Mouse (Mus musculus): ENCODE measurements around the gene Tmf1. TPM values are rescaled to one million over a fixed set of nuclear protein-coding genes. Genes with fewer than 3 reads are reported as not detected.

Gene Tmf1
- polyA plus RNA-seq (2014; fragmentation: Nextera tagmentation; extraction: Ambion mirVana): 37.5 and 42.7 TPM in 2 replicates

GRCm38 (mm10) chr6:97178491-97179366 is at the start of gene Tmf1:
Gene Tmf1, minus strand, starts transcription at chr6:97179122.
- H3K36me3 ChIP-seq (ENCODE audit: control insufficient read depth, insufficient read depth, low read length): peaks cover 20% of the 10 kb centered on the region
- H3K27ac ChIP-seq (replicated peaks; ENCODE audit: low read depth, low read length): peak within 1 kb of the TSS; percentile 89
- peak within 1 kb of the TSS; percentile 67 for H3K4me2 ChIP-seq (ENCODE audit: low read length)
- peak; percentile 98 for DNase-seq
- no peaks in the 10 kb centered on the region for H3K27me3 ChIP-seq (ENCODE audit: control insufficient read depth, insufficient read depth, low read length)
- H3K4me1 ChIP-seq (ENCODE audit: control insufficient read depth, insufficient read depth, low read length): peaks cover 12% of the 10 kb centered on the region
- peak within 1 kb of the TSS; percentile 96 for H3K4me3 ChIP-seq (replicated peaks; ENCODE audit: low read depth, low read length)
- no peaks in the 10 kb centered on the region for H3K9me3 ChIP-seq (ENCODE audit: control insufficient read depth, low read length)
- WGBS: under 1% methylated on average over 80 of the region's 80 CpGs
- ATAC-seq (ENCODE audit: low FRiP score, low TSS enrichment): peak; percentile 95
- peak within 1 kb of the TSS; percentile 93 for H3K9ac ChIP-seq (replicated peaks; ENCODE audit: low read length)

- Histone ChIP-seq H3K4me1 (ENCODE audit: control insufficient read depth, insufficient read depth, low read length) (no peaks in the 10 kb centered on the region), H3K27ac (replicated peaks; ENCODE audit: low read depth, low read length) (no peak overlapping the region), H3K4me2 (ENCODE audit: low read length) (no peak overlapping the region), H3K27me3 (ENCODE audit: control insufficient read depth, insufficient read depth, low read length) (no peaks in the 10 kb centered on the region), H3K36me3 (ENCODE audit: control insufficient read depth, insufficient read depth, low read length) (peaks cover 26% of the 10 kb centered on the region), H3K9ac (replicated peaks; ENCODE audit: low read length) (no peak overlapping the region), H3K4me3 (replicated peaks; ENCODE audit: low read depth, low read length) (no peak overlapping the region), H3K9me3 (ENCODE audit: control insufficient read depth, low read length) (no peaks in the 10 kb centered on the region)
- ATAC-seq (ENCODE audit: low FRiP score, low TSS enrichment): no peak
- no peak for DNase-seq
- WGBS: 95% methylated on average over 9 of the region's 9 CpGs
These were observed 48.3 kb upstream of the Tmf1 start for GRCm38 (mm10) chr6:97227067-97227847.

- H3K4me1 ChIP-seq (ENCODE audit: control insufficient read depth, insufficient read depth, low read length): no peaks in the 10 kb centered on the region
- no peak overlapping the region for H3K9ac ChIP-seq (replicated peaks; ENCODE audit: low read length)
- H3K27me3 ChIP-seq (ENCODE audit: control insufficient read depth, insufficient read depth, low read length): no peaks in the 10 kb centered on the region
- peaks cover 17% of the 10 kb centered on the region for H3K36me3 ChIP-seq (ENCODE audit: control insufficient read depth, insufficient read depth, low read length)
- ATAC-seq (ENCODE audit: low FRiP score, low TSS enrichment) (no peak), DNase-seq (no peak)
- no peak overlapping the region for H3K4me3 ChIP-seq (replicated peaks; ENCODE audit: low read depth, low read length)
- 41% methylated on average over 1 of the region's 1 CpGs for WGBS
- no peaks in the 10 kb centered on the region for H3K9me3 ChIP-seq (ENCODE audit: control insufficient read depth, low read length)
- 0 out of 2 replicates have a peak overlapping the region, but pooled peaks have one; percentile 21 for H3K27ac ChIP-seq (replicated peaks; ENCODE audit: low read depth, low read length)
- no peak overlapping the region for H3K4me2 ChIP-seq (ENCODE audit: low read length)
These were observed 47.2 kb upstream of the Tmf1 start for GRCm38 (mm10) chr6:97226083-97226491.

GRCm38 (mm10) chr6:97224505-97224904 is 45.6 kb upstream of the Tmf1 start:
- WGBS: 93% methylated on average over 8 of the region's 8 CpGs
- Histone ChIP-seq H3K4me2 (ENCODE audit: low read length) (no peak overlapping the region), H3K36me3 (ENCODE audit: control insufficient read depth, insufficient read depth, low read length) (peaks cover 4% of the 10 kb centered on the region), H3K4me1 (ENCODE audit: control insufficient read depth, insufficient read depth, low read length) (no peaks in the 10 kb centered on the region), H3K27me3 (ENCODE audit: control insufficient read depth, insufficient read depth, low read length) (no peaks in the 10 kb centered on the region), H3K4me3 (replicated peaks; ENCODE audit: low read depth, low read length) (no peak overlapping the region), H3K9me3 (ENCODE audit: control insufficient read depth, low read length) (no peaks in the 10 kb centered on the region), H3K27ac (replicated peaks; ENCODE audit: low read depth, low read length) (no peak overlapping the region), H3K9ac (replicated peaks; ENCODE audit: low read length) (no peak overlapping the region)
- ATAC-seq (ENCODE audit: low FRiP score, low TSS enrichment) (no peak), DNase-seq (no peak)

- ATAC-seq (ENCODE audit: low FRiP score, low TSS enrichment): no peak
- no peaks in the 10 kb centered on the region for H3K4me1 ChIP-seq (ENCODE audit: control insufficient read depth, insufficient read depth, low read length)
- no peak overlapping the region for H3K27ac ChIP-seq (replicated peaks; ENCODE audit: low read depth, low read length)
- no peak overlapping the region for H3K4me2 ChIP-seq (ENCODE audit: low read length)
- WGBS: 77% methylated on average over 4 of the region's 4 CpGs
- H3K27me3 ChIP-seq (ENCODE audit: control insufficient read depth, insufficient read depth, low read length): no peaks in the 10 kb centered on the region
- 0 out of 2 replicates have a peak, but pooled peaks cover 2% of the 10 kb centered on the region for H3K36me3 ChIP-seq (ENCODE audit: control insufficient read depth, insufficient read depth, low read length)
- H3K4me3 ChIP-seq (replicated peaks; ENCODE audit: low read depth, low read length): no peak overlapping the region
- no peak for DNase-seq
- H3K9ac ChIP-seq (replicated peaks; ENCODE audit: low read length): no peak overlapping the region
- no peaks in the 10 kb centered on the region for H3K9me3 ChIP-seq (ENCODE audit: control insufficient read depth, low read length)
These were observed 44.6 kb upstream of the Tmf1 start for GRCm38 (mm10) chr6:97223566-97223965.

GRCm38 (mm10) chr6:97222931-97223467 is 44.1 kb upstream of the Tmf1 start:
- DNase-seq: no peak
- Histone ChIP-seq H3K27ac (replicated peaks; ENCODE audit: low read depth, low read length) (no peak overlapping the region), H3K4me1 (ENCODE audit: control insufficient read depth, insufficient read depth, low read length) (no peaks in the 10 kb centered on the region), H3K9me3 (ENCODE audit: control insufficient read depth, low read length) (no peaks in the 10 kb centered on the region), H3K4me2 (ENCODE audit: low read length) (no peak overlapping the region), H3K36me3 (ENCODE audit: control insufficient read depth, insufficient read depth, low read length) (0 out of 2 replicates have a peak, but pooled peaks cover 2% of the 10 kb centered on the region), H3K27me3 (ENCODE audit: control insufficient read depth, insufficient read depth, low read length) (no peaks in the 10 kb centered on the region), H3K9ac (replicated peaks; ENCODE audit: low read length) (no peak overlapping the region), H3K4me3 (replicated peaks; ENCODE audit: low read depth, low read length) (no peak overlapping the region)
- 81% methylated on average over 5 of the region's 5 CpGs for WGBS
- ATAC-seq (ENCODE audit: low FRiP score, low TSS enrichment): no peak

GRCm38 (mm10) chr6:97222321-97222720 is 43.4 kb upstream of the Tmf1 start:
- WGBS: 57% methylated on average over 6 of the region's 6 CpGs
- ATAC-seq (ENCODE audit: low FRiP score, low TSS enrichment): no peak
- Histone ChIP-seq H3K4me2 (ENCODE audit: low read length) (no peak overlapping the region), H3K4me3 (replicated peaks; ENCODE audit: low read depth, low read length) (no peak overlapping the region), H3K9me3 (ENCODE audit: control insufficient read depth, low read length) (no peaks in the 10 kb centered on the region), H3K4me1 (ENCODE audit: control insufficient read depth, insufficient read depth, low read length) (no peaks in the 10 kb centered on the region), H3K27ac (replicated peaks; ENCODE audit: low read depth, low read length) (no peak overlapping the region), H3K9ac (replicated peaks; ENCODE audit: low read length) (no peak overlapping the region), H3K36me3 (ENCODE audit: control insufficient read depth, insufficient read depth, low read length) (0 out of 2 replicates have a peak, but pooled peaks cover 2% of the 10 kb centered on the region), H3K27me3 (ENCODE audit: control insufficient read depth, insufficient read depth, low read length) (no peaks in the 10 kb centered on the region)
- DNase-seq: no peak

- WGBS: 77% methylated on average over 15 of the region's 15 CpGs
These were observed 42.5 kb upstream of the Tmf1 start for GRCm38 (mm10) chr6:97221205-97222025.

More at GRCm38 (mm10) chr6:97221205-97222025, 42.5 kb upstream of the Tmf1 start:
- no peak for DNase-seq
- no peaks in the 10 kb centered on the region for H3K4me1 ChIP-seq (ENCODE audit: control insufficient read depth, insufficient read depth, low read length)
- ATAC-seq (ENCODE audit: low FRiP score, low TSS enrichment): no peak
- no peak overlapping the region for H3K27ac ChIP-seq (replicated peaks; ENCODE audit: low read depth, low read length)
- no peak overlapping the region for H3K4me3 ChIP-seq (replicated peaks; ENCODE audit: low read depth, low read length)
- 0 out of 2 replicates have a peak, but pooled peaks cover 2% of the 10 kb centered on the region for H3K36me3 ChIP-seq (ENCODE audit: control insufficient read depth, insufficient read depth, low read length)
- no peak overlapping the region for H3K9ac ChIP-seq (replicated peaks; ENCODE audit: low read length)
- no peak overlapping the region for H3K4me2 ChIP-seq (ENCODE audit: low read length)
- no peaks in the 10 kb centered on the region for H3K27me3 ChIP-seq (ENCODE audit: control insufficient read depth, insufficient read depth, low read length)
- no peaks in the 10 kb centered on the region for H3K9me3 ChIP-seq (ENCODE audit: control insufficient read depth, low read length)

Data from midbrain, embryonic 14.5 days (tissue).